Mouse (Mus musculus) neural tube, embryonic 14.5 days (tissue): Measurements from ENCODE around the gene Satb2. TPM values are rescaled to one million over a fixed set of nuclear protein-coding genes. Genes with fewer than 3 reads are reported as not detected.

Source experiments
- ATAC-seq: fragments of 200-750 bp; cut with Nextera tagmentation; 2 replicates; pipeline ENCODE4 v1.8.0; 2017; ENCODE audit warnings: low read depth, mild to moderate bottlenecking, moderate TSS enrichment, moderate library complexity
- H3K27ac ChIP-seq: fragments of 300-500 bp; sonication (generic); 2 replicates; pipeline ENCODE4 v1.5.1; 2014; ENCODE audit warnings: low read depth, mild to moderate bottlenecking, control low read depth, low read length, moderate library complexity, mixed read lengths
- H3K27me3 ChIP-seq: fragments of 300-500 bp; sonication (generic); 2 replicates; pipeline ENCODE4 v1.6.1; 2014; ENCODE audit warnings: low read length; ENCODE audit not compliant: control insufficient read depth, insufficient read depth
- H3K36me3 ChIP-seq: fragments of 300-500 bp; sonication (generic); 2 replicates; pipeline ENCODE4 v1.6.1; 2014; ENCODE audit warnings: low read length, mixed read lengths; ENCODE audit not compliant: control insufficient read depth, insufficient read depth
- H3K4me1 ChIP-seq: fragments of 300-500 bp; sonication (generic); 2 replicates; pipeline ENCODE4 v1.6.1; 2014; ENCODE audit warnings: low read length; ENCODE audit not compliant: control insufficient read depth, insufficient read depth
- H3K4me2 ChIP-seq: fragments of 300-500 bp; sonication (generic); 2 replicates; pipeline ENCODE4 v1.6.1; 2014; ENCODE audit warnings: mild to moderate bottlenecking, low read depth, low read length, control low read depth
- H3K4me3 ChIP-seq: fragments of 300-500 bp; sonication (generic); 2 replicates; pipeline ENCODE4 v1.5.1; 2014; ENCODE audit warnings: low read depth, low read length, control low read depth, mixed read lengths
- H3K9ac ChIP-seq: fragments of 300-500 bp; sonication (generic); replicated peaks from 2 replicates; pipeline ENCODE4 v1.6.1; 2014; ENCODE audit warnings: low read depth, mild to moderate bottlenecking, control low read depth, low read length, mixed read lengths
- H3K9me3 ChIP-seq: fragments of 300-500 bp; sonication (generic); 2 replicates; pipeline ENCODE4 v1.6.1; 2016; ENCODE audit warnings: low read length; ENCODE audit not compliant: control insufficient read depth
- whole genome bisulfite sequencing: fragments of 180-500 bp; shearing (Covaris S2); extraction: QIAGEN DNeasy Blood & Tissue Kit; methylation state at CpG from one replicate; pipeline ENCODE4 v1.1.7; 2014; 5-methylcytosine and 5-hydroxymethylcytosine counted together
- polyA plus RNA-seq: library from polyadenylated mRNA; unstranded; fragments of >200 nt; fragmentation: Nextera tagmentation; extraction: Ambion mirVana; gene quantifications from 2 replicates; pipeline ENCODE4 v1.2.1, GENCODE M21; 2014

Satb2 gene
- polyA plus RNA-seq, 1 experiment from 2014 or later, result 2.7 TPM

- H3K9ac ChIP-seq, result no peak overlapping the region
- H3K4me3 ChIP-seq, result no peak overlapping the region
- ATAC-seq, result peak; percentile 65; the same call in 1 of the 2 replicates
- 10% methylated on average over 10 of the region's 10 CpGs for WGBS
- no peaks in the 10 kb centered on the region for H3K36me3 ChIP-seq
- H3K27me3 ChIP-seq, result no peaks in the 10 kb centered on the region
- H3K9me3 ChIP-seq, result no peaks in the 10 kb centered on the region
- no peak overlapping the region for H3K27ac ChIP-seq
- no peak overlapping the region for H3K4me2 ChIP-seq
- H3K4me1 ChIP-seq, result no peaks in the 10 kb centered on the region
Measured at GRCm38 (mm10) chr1:56844551-56845330, 133.7 kb downstream of the Satb2 start.

GRCm38 (mm10) chr1:56838901-56839300, 139.5 kb downstream of the Satb2 start:
- Histone ChIP-seq H3K4me2 (no peak overlapping the region), H3K4me3 (no peak overlapping the region), H3K27me3 (no peaks in the 10 kb centered on the region), H3K9me3 (no peaks in the 10 kb centered on the region), H3K36me3 (no peaks in the 10 kb centered on the region), H3K9ac (no peak overlapping the region), H3K4me1 (no peaks in the 10 kb centered on the region; the same call in 1 of the 2 replicates), H3K27ac (no peak overlapping the region)
- WGBS, result 61% methylated on average over 1 of the region's 1 CpGs
- ATAC-seq, result no peak

GRCm38 (mm10) chr1:56833984-56834900, 144.2 kb downstream of the Satb2 start:
- H3K4me2 ChIP-seq, result no peak overlapping the region
- H3K4me1 ChIP-seq, result no peaks in the 10 kb centered on the region; the same call in 1 of the 2 replicates
- no peaks in the 10 kb centered on the region for H3K27me3 ChIP-seq
- WGBS, result 64% methylated on average over 6 of the region's 6 CpGs
- no peak overlapping the region for H3K27ac ChIP-seq
- no peak overlapping the region for H3K9ac ChIP-seq
- H3K9me3 ChIP-seq, result no peaks in the 10 kb centered on the region
- H3K4me3 ChIP-seq, result no peak overlapping the region
- peak; percentile 21; the same call in 1 of the 2 replicates for ATAC-seq
- no peaks in the 10 kb centered on the region for H3K36me3 ChIP-seq

GRCm38 (mm10) chr1:56833307-56833706, 145.1 kb downstream of the Satb2 start:
- no peak overlapping the region for H3K9ac ChIP-seq
- ATAC-seq, result peak; percentile 88
- H3K4me1 ChIP-seq, result no peaks in the 10 kb centered on the region; the same call in 1 of the 2 replicates
- no peaks in the 10 kb centered on the region for H3K27me3 ChIP-seq
- H3K4me3 ChIP-seq, result no peak overlapping the region
- H3K9me3 ChIP-seq, result no peaks in the 10 kb centered on the region
- no peaks in the 10 kb centered on the region for H3K36me3 ChIP-seq
- peak overlapping the region; percentile 52; the same call in 1 of the 2 replicates for H3K27ac ChIP-seq
- WGBS, result 7% methylated on average over 6 of the region's 6 CpGs
- H3K4me2 ChIP-seq, result no peak overlapping the region

GRCm38 (mm10) chr1:56832738-56833137, 145.7 kb downstream of the Satb2 start:
- H3K4me1 ChIP-seq, result no peaks in the 10 kb centered on the region; the same call in 1 of the 2 replicates

GRCm38 (mm10) chr1:56822735-56823134, 155.7 kb downstream of the Satb2 start:
- Histone ChIP-seq H3K36me3 (no peaks in the 10 kb centered on the region), H3K4me3 (no peak overlapping the region), H3K4me1 (no peaks in the 10 kb centered on the region), H3K4me2 (no peak overlapping the region), H3K9me3 (no peaks in the 10 kb centered on the region), H3K27ac (no peak overlapping the region), H3K9ac (no peak overlapping the region), H3K27me3 (no peaks in the 10 kb centered on the region)
- WGBS, result 94% methylated on average over 5 of the region's 5 CpGs
- no peak for ATAC-seq

More at GRCm38 (mm10) chr1:56832738-56833137, 145.7 kb downstream of the Satb2 start:
- H3K36me3 ChIP-seq, result no peaks in the 10 kb centered on the region
- ATAC-seq, result no peak
- H3K9me3 ChIP-seq, result no peaks in the 10 kb centered on the region
- no peaks in the 10 kb centered on the region for H3K27me3 ChIP-seq
- H3K27ac ChIP-seq, result peak overlapping the region; percentile 52; the same call in 1 of the 2 replicates
- 61% methylated on average over 8 of the region's 8 CpGs for WGBS
- no peak overlapping the region for H3K9ac ChIP-seq
- no peak overlapping the region for H3K4me3 ChIP-seq
- no peak overlapping the region for H3K4me2 ChIP-seq

GRCm38 (mm10) chr1:56822025-56822424, 156.4 kb downstream of the Satb2 start:
- Histone ChIP-seq H3K4me1 (no peaks in the 10 kb centered on the region), H3K27me3 (no peaks in the 10 kb centered on the region), H3K27ac (no peak overlapping the region), H3K4me3 (no peak overlapping the region), H3K4me2 (no peak overlapping the region), H3K9ac (no peak overlapping the region), H3K9me3 (no peaks in the 10 kb centered on the region), H3K36me3 (no peaks in the 10 kb centered on the region)
- ATAC-seq, result no peak
- 85% methylated on average over 3 of the region's 3 CpGs for WGBS

- H3K36me3 ChIP-seq, result no peaks in the 10 kb centered on the region
- H3K9ac ChIP-seq, result no peak overlapping the region
- no peaks in the 10 kb centered on the region for H3K9me3 ChIP-seq
- H3K4me3 ChIP-seq, result no peak overlapping the region
- no peaks in the 10 kb centered on the region for H3K27me3 ChIP-seq
- H3K4me2 ChIP-seq, result no peak overlapping the region
- ATAC-seq, result no peak
- H3K4me1 ChIP-seq, result 0 out of 2 replicates have a peak, but pooled peaks cover 4% of the 10 kb centered on the region
- H3K27ac ChIP-seq, result no peak overlapping the region
Measured at GRCm38 (mm10) chr1:56813506-56813905, 164.9 kb downstream of the Satb2 start.
